Mouse (Mus musculus) lung, embryonic 16.5 days (tissue): ENCODE data around the gene Gps2. TPM values are rescaled to one million over a fixed set of nuclear protein-coding genes. Genes with fewer than 3 reads are reported as not detected.
A peak's percentile ranks its signal among the peaks of the same experiment; 100 is the strongest.
"Not testable (repeated sequence)": the region's sequence is repeated elsewhere in the genome, so short reads cannot be mapped to it uniquely, and the experiment has no call there.

Source experiments
- ATAC-seq: fragments of 200-750 bp; cut with Nextera tagmentation; 2 replicates; pipeline ENCODE4 v1.8.0; 2017; ENCODE audit warnings: low read depth, mild to moderate bottlenecking, moderate library complexity
- H3K27ac ChIP-seq: fragments of 300-500 bp; sonication (generic); 2 replicates; pipeline ENCODE4 v1.5.1; 2014; ENCODE audit warnings: mild to moderate bottlenecking, control low read depth, low read length
- H3K27me3 ChIP-seq: fragments of 300-500 bp; sonication (generic); 2 replicates; pipeline ENCODE4 v1.6.1; 2014; ENCODE audit warnings: low read depth, low read length, mixed read lengths; ENCODE audit not compliant: control insufficient read depth, insufficient read depth
- H3K36me3 ChIP-seq: fragments of 300-500 bp; sonication (generic); 2 replicates; pipeline ENCODE4 v1.6.1; 2014; ENCODE audit warnings: low read length; ENCODE audit not compliant: control insufficient read depth, insufficient read depth
- H3K4me1 ChIP-seq: fragments of 300-500 bp; sonication (generic); replicated peaks from 2 replicates; pipeline ENCODE4 v1.6.1; 2014; ENCODE audit warnings: low read length, mixed read lengths; ENCODE audit not compliant: control insufficient read depth, insufficient read depth
- H3K4me2 ChIP-seq: fragments of 300-500 bp; sonication (generic); 2 replicates; pipeline ENCODE4 v1.6.1; 2014; ENCODE audit warnings: low read depth, low read length, control low read depth
- H3K4me3 ChIP-seq: fragments of 300-500 bp; sonication (generic); 2 replicates; pipeline ENCODE4 v1.5.1; 2014; ENCODE audit warnings: mild to moderate bottlenecking, low read length, control low read depth
- H3K9ac ChIP-seq: fragments of 300-500 bp; sonication (generic); 2 replicates; pipeline ENCODE4 v1.6.1; 2014; ENCODE audit warnings: low read length, control low read depth
- H3K9me3 ChIP-seq: fragments of 300-500 bp; sonication (generic); 2 replicates; pipeline ENCODE4 v1.6.1; 2016; ENCODE audit warnings: low read length; ENCODE audit not compliant: control insufficient read depth
- WGBS: fragments of 180-500 bp; shearing (Covaris S2); extraction: QIAGEN DNeasy Blood & Tissue Kit; methylation state at CpG from one replicate; pipeline ENCODE4 v1.1.7; 2014; 5-methylcytosine and 5-hydroxymethylcytosine counted together
- polyA plus RNA-seq: library from polyadenylated mRNA; unstranded; fragments of >200 nt; fragmentation: Nextera tagmentation; extraction: Ambion mirVana; gene quantifications from 2 replicates; pipeline ENCODE4 v1.2.1, GENCODE M21; 2015

The Gps2 gene
- polyA plus RNA-seq, 1 experiment from 2014 or later: 87.8 TPM

- 81% methylated on average over 8 of the region's 8 CpGs for WGBS
- H3K9ac ChIP-seq, H3K9me3 ChIP-seq, H3K4me1 ChIP-seq, H3K4me3 ChIP-seq, H3K4me2 ChIP-seq, H3K27ac ChIP-seq, H3K36me3 ChIP-seq, ATAC-seq, H3K27me3 ChIP-seq: not testable (repeated sequence)
These were observed 16.5 kb downstream of the Gps2 start for GRCm38 (mm10) chr11:69930176-69930575.

GRCm38 (mm10) chr11:69930967-69931537, 17.4 kb downstream of the Gps2 start:
- Histone ChIP-seq H3K4me3 (no peak overlapping the region), H3K4me1 (peaks cover 8% of the 10 kb centered on the region), H3K4me2 (no peak overlapping the region), H3K9me3 (no peaks in the 10 kb centered on the region), H3K27me3 (peaks cover 7% of the 10 kb centered on the region; the same call in 1 of the 2 replicates), H3K27ac (no peak overlapping the region), H3K36me3 (no peaks in the 10 kb centered on the region), H3K9ac (no peak overlapping the region)
- ATAC-seq: no peak
- WGBS: 68% methylated on average over 3 of the region's 3 CpGs

GRCm38 (mm10) chr11:69931769-69932168, 18.1 kb downstream of the Gps2 start:
- Histone ChIP-seq H3K27ac (no peak overlapping the region), H3K4me1 (peaks cover 15% of the 10 kb centered on the region), H3K9me3 (no peaks in the 10 kb centered on the region), H3K27me3 (peaks cover 14% of the 10 kb centered on the region), H3K4me2 (no peak overlapping the region), H3K4me3 (no peak overlapping the region), H3K36me3 (no peaks in the 10 kb centered on the region), H3K9ac (no peak overlapping the region)
- no peak for ATAC-seq
- 68% methylated on average over 8 of the region's 8 CpGs for WGBS

GRCm38 (mm10) chr11:69932254-69932653, 18.6 kb downstream of the Gps2 start:
- Histone ChIP-seq H3K27me3 (peaks cover 15% of the 10 kb centered on the region), H3K36me3 (no peaks in the 10 kb centered on the region), H3K4me3 (no peak overlapping the region), H3K9ac (no peak overlapping the region), H3K4me1 (peaks cover 20% of the 10 kb centered on the region), H3K4me2 (no peak overlapping the region), H3K27ac (no peak overlapping the region), H3K9me3 (no peaks in the 10 kb centered on the region)
- ATAC-seq: no peak
- 38% methylated on average over 3 of the region's 3 CpGs for WGBS

- Histone ChIP-seq H3K27ac (no peak overlapping the region), H3K4me1 (peaks cover 20% of the 10 kb centered on the region), H3K4me2 (no peak overlapping the region), H3K27me3 (peaks cover 15% of the 10 kb centered on the region), H3K36me3 (no peaks in the 10 kb centered on the region), H3K9ac (no peak overlapping the region), H3K4me3 (no peak overlapping the region), H3K9me3 (no peaks in the 10 kb centered on the region)
- 44% methylated on average over 4 of the region's 4 CpGs for WGBS
- ATAC-seq: no peak
These were observed 19.4 kb downstream of the Gps2 start for GRCm38 (mm10) chr11:69933066-69933465.

GRCm38 (mm10) chr11:69934169-69934568, 20.5 kb downstream of the Gps2 start:
- peak; percentile 69 for ATAC-seq
- Histone ChIP-seq H3K9me3 (no peaks in the 10 kb centered on the region), H3K4me1 (peaks cover 20% of the 10 kb centered on the region), H3K36me3 (no peaks in the 10 kb centered on the region), H3K9ac (no peak overlapping the region), H3K4me2 (peak overlapping the region; percentile 45), H3K4me3 (peak overlapping the region; percentile 31), H3K27me3 (peaks cover 19% of the 10 kb centered on the region), H3K27ac (no peak overlapping the region)
- under 1% methylated on average over 18 of the region's 18 CpGs for WGBS

GRCm38 (mm10) chr11:69934681-69935080, 21.0 kb downstream of the Gps2 start:
- Histone ChIP-seq H3K4me3 (peak overlapping the region; percentile 31), H3K36me3 (no peaks in the 10 kb centered on the region), H3K9ac (no peak overlapping the region), H3K27ac (no peak overlapping the region), H3K4me2 (peak overlapping the region; percentile 45), H3K27me3 (peaks cover 19% of the 10 kb centered on the region), H3K9me3 (no peaks in the 10 kb centered on the region), H3K4me1 (peaks cover 20% of the 10 kb centered on the region)
- no peak for ATAC-seq
- 6% methylated on average over 6 of the region's 6 CpGs for WGBS

- peak within 1 kb of the TSS; percentile 56 for H3K4me3 ChIP-seq
- H3K27me3 ChIP-seq: peaks cover 19% of the 10 kb centered on the region
- H3K9me3 ChIP-seq: no peaks in the 10 kb centered on the region
- H3K4me1 ChIP-seq: peaks cover 20% of the 10 kb centered on the region
- ATAC-seq: peak; percentile 84
- H3K9ac ChIP-seq: peak within 1 kb of the TSS; percentile 64
- no peak within 1 kb of the TSS for H3K27ac ChIP-seq
- peak within 1 kb of the TSS; percentile 100 for H3K4me2 ChIP-seq
- WGBS: 2% methylated on average over 44 of the region's 62 CpGs
- no peaks in the 10 kb centered on the region for H3K36me3 ChIP-seq
These were observed 21.6 kb downstream of the Gps2 start, which contains the start of gene Ybx2 for GRCm38 (mm10) chr11:69935137-69935879. Gene Ybx2 (plus strand): TSS chr11:69935796.

GRCm38 (mm10) chr11:69936156-69936555, 22.5 kb downstream of the Gps2 start:
- peak; percentile 18 for ATAC-seq
- Histone ChIP-seq H3K9me3 (no peaks in the 10 kb centered on the region), H3K9ac (peak overlapping the region; percentile 64), H3K27ac (no peak overlapping the region), H3K36me3 (no peaks in the 10 kb centered on the region), H3K4me3 (peak overlapping the region; percentile 56), H3K4me1 (peaks cover 20% of the 10 kb centered on the region), H3K4me2 (peak overlapping the region; percentile 100), H3K27me3 (peaks cover 19% of the 10 kb centered on the region)
- WGBS: 1% methylated on average over 18 of the region's 30 CpGs
